Mouse (Mus musculus): Measurements from ENCODE around the gene Efcab11. TPM values are rescaled to one million over a fixed set of nuclear protein-coding genes. Genes with fewer than 3 reads are reported as not detected.
A peak's percentile ranks its signal among the peaks of the same experiment; 100 is the strongest.

Gene Efcab11
- polyA plus RNA-seq, 1 experiment from 2014 or later, result 22.1 TPM

- Histone ChIP-seq H3K36me3 (ENCODE audit: insufficient read depth) (peaks cover 39% of the 10 kb centered on the region; the same call in 1 of the 2 replicates), H3K9ac (no peak overlapping the region), H3K9me3 (ENCODE audit: low read depth, low read length) (no peaks in the 10 kb centered on the region), H3K4me3 (ENCODE audit: low read depth, low read length) (no peak overlapping the region), H3K27ac (ENCODE audit: low read depth) (no peak overlapping the region), H3K27me3 (ENCODE audit: insufficient read depth, low read length) (no peaks in the 10 kb centered on the region), H3K4me1 (ENCODE audit: insufficient read depth) (no peaks in the 10 kb centered on the region), H3K4me2 (no peak overlapping the region)
- WGBS, result 81% methylated on average over 3 of the region's 3 CpGs
- peak; percentile 49 for DNase-seq
- peak; percentile 64 for TF ChIP-seq CTCF (IDR thresholded peaks at IDR 0.05; ENCODE audit: low read depth)
- ATAC-seq (ENCODE audit: insufficient read depth), result no peak
Measured at GRCm38 (mm10) chr12:99921045-99921444, 36.8 kb upstream of the Efcab11 start.

GRCm38 (mm10) chr12:99919636-99920035 lies 35.4 kb upstream of the Efcab11 start:
- ATAC-seq (ENCODE audit: insufficient read depth) (no peak), DNase-seq (no peak)
- no peaks in the 10 kb centered on the region for H3K9me3 ChIP-seq (ENCODE audit: low read depth, low read length)
- WGBS, result 85% methylated on average over 3 of the region's 3 CpGs
- H3K27ac ChIP-seq (ENCODE audit: low read depth), result no peak overlapping the region
- H3K9ac ChIP-seq, result no peak overlapping the region
- TF ChIP-seq CTCF (IDR thresholded peaks at IDR 0.05; ENCODE audit: low read depth), result no peak
- no peak overlapping the region for H3K4me3 ChIP-seq (ENCODE audit: low read depth, low read length)
- no peak overlapping the region for H3K4me2 ChIP-seq
- no peaks in the 10 kb centered on the region for H3K27me3 ChIP-seq (ENCODE audit: insufficient read depth, low read length)
- no peaks in the 10 kb centered on the region for H3K4me1 ChIP-seq (ENCODE audit: insufficient read depth)
- H3K36me3 ChIP-seq (ENCODE audit: insufficient read depth), result peaks cover 46% of the 10 kb centered on the region; the same call in 1 of the 2 replicates

- no peak overlapping the region for H3K27ac ChIP-seq (ENCODE audit: low read depth)
- 77% methylated on average over 15 of the region's 15 CpGs for WGBS
- ATAC-seq (ENCODE audit: insufficient read depth) (no peak), DNase-seq (no peak)
- no peak overlapping the region for H3K9ac ChIP-seq
- H3K27me3 ChIP-seq (ENCODE audit: insufficient read depth, low read length), result no peaks in the 10 kb centered on the region
- H3K4me3 ChIP-seq (ENCODE audit: low read depth, low read length), result no peak overlapping the region
- no peak for TF ChIP-seq CTCF (IDR thresholded peaks at IDR 0.05; ENCODE audit: low read depth)
- H3K4me2 ChIP-seq, result no peak overlapping the region
- H3K36me3 ChIP-seq (ENCODE audit: insufficient read depth), result peaks cover 45% of the 10 kb centered on the region; the same call in 1 of the 2 replicates
- no peaks in the 10 kb centered on the region for H3K9me3 ChIP-seq (ENCODE audit: low read depth, low read length)
- no peaks in the 10 kb centered on the region for H3K4me1 ChIP-seq (ENCODE audit: insufficient read depth)
Measured at GRCm38 (mm10) chr12:99917800-99918427, 33.7 kb upstream of the Efcab11 start.

GRCm38 (mm10) chr12:99911466-99911865 lies 27.2 kb upstream of the Efcab11 start:
- no peak overlapping the region for H3K9ac ChIP-seq
- H3K4me1 ChIP-seq (ENCODE audit: insufficient read depth), result no peaks in the 10 kb centered on the region
- WGBS, result 84% methylated on average over 12 of the region's 12 CpGs
- H3K36me3 ChIP-seq (ENCODE audit: insufficient read depth), result peaks cover 64% of the 10 kb centered on the region
- H3K27me3 ChIP-seq (ENCODE audit: insufficient read depth, low read length), result no peaks in the 10 kb centered on the region
- no peak overlapping the region for H3K27ac ChIP-seq (ENCODE audit: low read depth)
- ATAC-seq (ENCODE audit: insufficient read depth) (no peak), DNase-seq (no peak)
- TF ChIP-seq CTCF (IDR thresholded peaks at IDR 0.05; ENCODE audit: low read depth), result no peak
- H3K9me3 ChIP-seq (ENCODE audit: low read depth, low read length), result no peaks in the 10 kb centered on the region
- no peak overlapping the region for H3K4me2 ChIP-seq
- no peak overlapping the region for H3K4me3 ChIP-seq (ENCODE audit: low read depth, low read length)

- TF ChIP-seq CTCF (IDR thresholded peaks at IDR 0.05; ENCODE audit: low read depth), result no peak
- peaks cover 73% of the 10 kb centered on the region for H3K36me3 ChIP-seq (ENCODE audit: insufficient read depth)
- H3K27ac ChIP-seq (ENCODE audit: low read depth), result no peak overlapping the region
- 87% methylated on average over 5 of the region's 5 CpGs for WGBS
- no peaks in the 10 kb centered on the region for H3K27me3 ChIP-seq (ENCODE audit: insufficient read depth, low read length)
- DNase-seq (no peak), ATAC-seq (ENCODE audit: insufficient read depth) (no peak)
- H3K4me3 ChIP-seq (ENCODE audit: low read depth, low read length), result no peak overlapping the region
- H3K4me2 ChIP-seq, result no peak overlapping the region
- H3K4me1 ChIP-seq (ENCODE audit: insufficient read depth), result no peaks in the 10 kb centered on the region
- no peaks in the 10 kb centered on the region for H3K9me3 ChIP-seq (ENCODE audit: low read depth, low read length)
- no peak overlapping the region for H3K9ac ChIP-seq
Measured at GRCm38 (mm10) chr12:99904537-99904936, 20.3 kb upstream of the Efcab11 start.

- Histone ChIP-seq H3K9ac (no peak overlapping the region), H3K9me3 (ENCODE audit: low read depth, low read length) (no peaks in the 10 kb centered on the region), H3K27me3 (ENCODE audit: insufficient read depth, low read length) (no peaks in the 10 kb centered on the region), H3K4me1 (ENCODE audit: insufficient read depth) (no peaks in the 10 kb centered on the region), H3K4me3 (ENCODE audit: low read depth, low read length) (no peak overlapping the region), H3K36me3 (ENCODE audit: insufficient read depth) (peaks cover 77% of the 10 kb centered on the region), H3K27ac (ENCODE audit: low read depth) (peak overlapping the region; percentile 30; the same call in 1 of the 2 replicates), H3K4me2 (no peak overlapping the region)
- 77% methylated on average over 4 of the region's 4 CpGs for WGBS
- no peak for ATAC-seq (ENCODE audit: insufficient read depth)
- no peak for TF ChIP-seq CTCF (IDR thresholded peaks at IDR 0.05; ENCODE audit: low read depth)
- DNase-seq, result no peak
Measured at GRCm38 (mm10) chr12:99902867-99903370, 18.7 kb upstream of the Efcab11 start.

- ATAC-seq (ENCODE audit: insufficient read depth) (no peak), DNase-seq (peak; percentile 15)
- Histone ChIP-seq H3K27ac (ENCODE audit: low read depth) (no peak overlapping the region), H3K4me1 (ENCODE audit: insufficient read depth) (no peaks in the 10 kb centered on the region), H3K4me2 (no peak overlapping the region), H3K9me3 (ENCODE audit: low read depth, low read length) (no peaks in the 10 kb centered on the region), H3K9ac (no peak overlapping the region), H3K36me3 (ENCODE audit: insufficient read depth) (peaks cover 73% of the 10 kb centered on the region), H3K27me3 (ENCODE audit: insufficient read depth, low read length) (no peaks in the 10 kb centered on the region), H3K4me3 (ENCODE audit: low read depth, low read length) (no peak overlapping the region)
- peak; percentile 21; the same call in 1 of the 2 replicates for TF ChIP-seq CTCF (IDR thresholded peaks at IDR 0.05; ENCODE audit: low read depth)
- WGBS, result 80% methylated on average over 8 of the region's 8 CpGs
Measured at GRCm38 (mm10) chr12:99901973-99902866, 18.0 kb upstream of the Efcab11 start.
